Mouse (Mus musculus) olfactory bulb, adult 2 months (tissue): Measurements from ENCODE around the gene Hoxc6.

Experiments
- CTCF ChIP-seq: fragments of 200-500 bp; IDR thresholded peaks from 2 replicates; pipeline ENCODE4 v1.5.1; 2012; ENCODE audit warnings: low read depth, mild to moderate bottlenecking, low read length, moderate library complexity; ENCODE audit not compliant: insufficient read depth
- POLR2A ChIP-seq: fragments of 200-500 bp; IDR thresholded peaks from 2 replicates; pipeline ENCODE4 v1.6.1; 2012; ENCODE audit warnings: mild to moderate bottlenecking, low read depth, low read length, moderate library complexity; ENCODE audit not compliant: insufficient read depth

DNA sequence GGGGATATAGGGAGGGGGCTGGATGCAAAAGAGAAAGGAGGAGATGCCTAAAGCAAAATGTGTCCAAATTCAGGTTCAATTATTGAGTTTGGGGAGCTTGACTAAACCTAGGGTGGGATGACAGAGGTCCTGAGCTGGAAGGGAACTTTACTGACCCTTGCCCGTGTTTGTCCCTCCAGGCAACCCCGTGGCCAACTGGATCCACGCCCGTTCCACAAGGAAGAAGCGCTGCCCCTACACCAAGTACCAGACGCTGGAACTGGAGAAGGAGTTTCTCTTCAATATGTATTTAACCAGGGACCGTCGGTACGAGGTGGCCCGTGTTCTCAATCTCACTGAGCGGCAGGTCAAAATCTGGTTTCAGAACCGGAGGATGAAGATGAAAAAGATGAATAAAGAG, 14.3 kb upstream of the Hoxc6 start:
- no peak for TF ChIP-seq CTCF
- no peak for TF ChIP-seq POLR2A
